Mouse (Mus musculus) lung, postnatal 0 days (tissue): Measurements from ENCODE around the gene Six6.

Source experiments
- CTCF ChIP-seq: IDR thresholded peaks from 2 replicates; pipeline ENCODE4 v1.5.1; 2016; ENCODE audit warnings: antibody characterized with exemption, mild to moderate bottlenecking
- EP300 ChIP-seq: IDR thresholded peaks from 2 replicates; pipeline ENCODE4 v1.6.1; 2016; ENCODE audit warnings: antibody characterized with exemption, mild to moderate bottlenecking, control low read depth

- no peak for TF ChIP-seq CTCF
- TF ChIP-seq EP300: no peak
These were observed 1.5 kb upstream of the Six6 start for GRCm38 (mm10) chr12:72938176-72938575.
